In the genomic region with DNA sequence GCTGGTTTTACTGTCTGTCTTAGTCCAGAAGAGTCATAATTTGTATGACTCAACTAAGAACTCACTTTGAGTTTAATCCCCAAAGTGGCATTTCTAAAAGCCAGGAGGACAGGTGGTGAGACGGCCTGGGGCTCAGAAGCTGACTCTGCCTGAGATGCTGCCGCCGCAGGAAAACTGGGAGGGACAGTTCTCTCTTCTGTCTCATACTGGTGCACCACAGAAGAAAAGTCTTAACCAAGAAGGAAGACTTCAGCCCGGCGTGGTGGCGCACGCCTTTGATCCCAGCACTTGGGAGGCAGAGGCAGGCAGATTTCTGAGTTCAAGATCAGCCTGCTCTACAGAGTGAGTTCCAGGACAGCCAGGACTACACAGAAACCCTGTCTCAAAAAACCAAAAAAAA, we compare ENCODE assay signal across 8 mouse cellular contexts. TPM values are rescaled to one million over a fixed set of nuclear protein-coding genes. Genes with fewer than 3 reads are reported as not detected.
DNase-seq lines count a peak whose midpoint lies in the region; ATAC-seq lines count a peak whose summit lies in the region.

No protein-coding gene starts in this region.

- H3K36me3 ChIP-seq in heart, embryonic 10.5 days: peaks cover 54% of the 10 kb centered on the region
- H3K36me3 ChIP-seq in midbrain, embryonic 13.5 days: peaks cover 43% of the 10 kb centered on the region
- peaks cover 65% of the 10 kb centered on the region for H3K36me3 ChIP-seq in midbrain, embryonic 10.5 days
- H3K36me3 ChIP-seq in limb, embryonic 13.5 days: peaks cover 43% of the 10 kb centered on the region

- H3K4me1 ChIP-seq in heart, embryonic 10.5 days: peaks cover 30% of the 10 kb centered on the region
- peaks cover 21% of the 10 kb centered on the region for H3K4me1 ChIP-seq in midbrain, embryonic 13.5 days (replicated peaks)
- peaks cover 20% of the 10 kb centered on the region for H3K4me1 ChIP-seq in midbrain, embryonic 10.5 days
- H3K4me1 ChIP-seq in limb, embryonic 13.5 days: peaks cover 30% of the 10 kb centered on the region

- no peaks in the 10 kb centered on the region for H3K9me3 ChIP-seq in heart, embryonic 10.5 days
- H3K9me3 ChIP-seq in midbrain, embryonic 13.5 days: no peaks in the 10 kb centered on the region
- H3K9me3 ChIP-seq in midbrain, embryonic 10.5 days (replicated peaks): no peaks in the 10 kb centered on the region
- H3K9me3 ChIP-seq in limb, embryonic 13.5 days: no peaks in the 10 kb centered on the region

- ATAC-seq in midbrain, embryonic 13.5 days: no peak
- no peak for ATAC-seq in limb, embryonic 13.5 days (ENCODE audit: low FRiP score, low read depth)
- ATAC-seq in granulocyte monocyte progenitor cell, adult 5-6 weeks (replicated peaks; ENCODE audit: poor library complexity, severe bottlenecking): no peak

- peak overlapping the region; percentile 67; the same call in 1 of the 2 replicates for H3K4me2 ChIP-seq in midbrain, embryonic 13.5 days (replicated peaks)
- peak overlapping the region; percentile 64 for H3K4me2 ChIP-seq in limb, embryonic 13.5 days (replicated peaks)

- peak overlapping the region; percentile 89; the same call in 1 of the 2 replicates for H3K4me3 ChIP-seq in heart, embryonic 10.5 days
- peak overlapping the region; percentile 66; the same call in 1 of the 2 replicates for H3K4me3 ChIP-seq in midbrain, embryonic 13.5 days (replicated peaks)
- no peak overlapping the region for H3K4me3 ChIP-seq in midbrain, embryonic 10.5 days
- peak overlapping the region; percentile 78 for H3K4me3 ChIP-seq in limb, embryonic 13.5 days

- H3K27me3 ChIP-seq in heart, embryonic 10.5 days (ENCODE audit: insufficient read depth, poor library complexity, severe bottlenecking): no peaks in the 10 kb centered on the region
- H3K27me3 ChIP-seq in midbrain, embryonic 13.5 days: no peaks in the 10 kb centered on the region
- no peaks in the 10 kb centered on the region for H3K27me3 ChIP-seq in midbrain, embryonic 10.5 days (ENCODE audit: low read depth, poor library complexity, severe bottlenecking)
- H3K27me3 ChIP-seq in limb, embryonic 13.5 days: no peaks in the 10 kb centered on the region

- intact Hi-C loops in heart, postnatal 25 days (cut with DNase I): no loop called here

- H3K9ac ChIP-seq in midbrain, embryonic 13.5 days (replicated peaks): no peak overlapping the region
- no peak overlapping the region for H3K9ac ChIP-seq in limb, embryonic 13.5 days

- WGBS in heart, embryonic 10.5 days: 87% methylated on average over 7 of the region's 7 CpGs
- WGBS in midbrain, embryonic 13.5 days: 86% methylated on average over 7 of the region's 7 CpGs
- 90% methylated on average over 7 of the region's 7 CpGs for WGBS in midbrain, embryonic 10.5 days
- 87% methylated on average over 7 of the region's 7 CpGs for WGBS in limb, embryonic 13.5 days

- DNase-seq in heart, embryonic 10.5 days (ENCODE audit: low spot score): no peak
- DNase-seq in heart, postnatal 25 days (ENCODE audit: low spot score): no peak
- no peak for DNase-seq in midbrain, embryonic 10.5 days (ENCODE audit: low spot score)
- no peak for DNase-seq in embryo, embryonic 9.5 days (ENCODE audit: extremely low spot score)
- DNase-seq in natural killer cell, adult 2 months (ENCODE audit: low spot score in 2 of 2): no peak

- no peak overlapping the region for H3K27ac ChIP-seq in heart, embryonic 10.5 days
- H3K27ac ChIP-seq in midbrain, embryonic 13.5 days: peak overlapping the region; percentile 91
- H3K27ac ChIP-seq in midbrain, embryonic 10.5 days (replicated peaks): no peak overlapping the region
- H3K27ac ChIP-seq in limb, embryonic 13.5 days: peak overlapping the region; percentile 97; the same call in 1 of the 2 replicates

RNA-seq across cellular contexts. Expression of gene Eci1, which starts 0.5 kb away (rescaled TPM):
- 146 and 187 TPM in 2 replicates for polyA plus RNA-seq in heart, embryonic 10.5 days (2016; fragmentation: Nextera tagmentation; extraction: Ambion mirVana)
- 100 to 1,000 TPM; 409 to 483 TPM for total RNA-seq in heart, postnatal 25 days (2021)
- polyA plus RNA-seq in midbrain, embryonic 13.5 days (2015; fragmentation: Nextera tagmentation; extraction: Ambion mirVana): 45.5 and 45.9 TPM in 2 replicates
- 78.8 and 82.4 TPM in 2 replicates for polyA plus RNA-seq in midbrain, embryonic 10.5 days (2016; fragmentation: Nextera tagmentation; extraction: Ambion mirVana)
- 85.0 and 87.3 TPM in 2 replicates for polyA plus RNA-seq in limb, embryonic 13.5 days (2015; fragmentation: Nextera tagmentation; extraction: Ambion mirVana)
- total RNA-seq in granulocyte monocyte progenitor cell, adult 5-6 weeks (2014; fragmentation: Nextera tagmentation): 59.1 and 62.1 TPM in 2 replicates
- 36.6 and 39.9 TPM in 2 replicates for total RNA-seq in granulocyte monocyte progenitor cell, adult 5-6 weeks (2017)

RNA-seq across cellular contexts. Expression of gene Rnps1, which starts 11.5 kb away (rescaled TPM):
- 311 and 345 TPM in 2 replicates for polyA plus RNA-seq in heart, embryonic 10.5 days (2016; fragmentation: Nextera tagmentation; extraction: Ambion mirVana)
- 10 to 100 TPM; 60.3 to 60.5 TPM for total RNA-seq in heart, postnatal 25 days (2021)
- polyA plus RNA-seq in midbrain, embryonic 13.5 days (2015; fragmentation: Nextera tagmentation; extraction: Ambion mirVana): 370 and 374 TPM in 2 replicates
- 454 and 468 TPM in 2 replicates for polyA plus RNA-seq in midbrain, embryonic 10.5 days (2016; fragmentation: Nextera tagmentation; extraction: Ambion mirVana)
- polyA plus RNA-seq in limb, embryonic 13.5 days (2015; fragmentation: Nextera tagmentation; extraction: Ambion mirVana): 322 TPM in 2 replicates
- total RNA-seq in granulocyte monocyte progenitor cell, adult 5-6 weeks (2014; fragmentation: Nextera tagmentation): 243 and 246 TPM in 2 replicates
- 179 and 181 TPM in 2 replicates for total RNA-seq in granulocyte monocyte progenitor cell, adult 5-6 weeks (2017)

RNA-seq across cellular contexts. Expression of gene Dnase1l2, which starts 17.0 kb away (rescaled TPM):
- polyA plus RNA-seq in heart, embryonic 10.5 days (2016; fragmentation: Nextera tagmentation; extraction: Ambion mirVana): 1.6 and 2.3 TPM in 2 replicates
- total RNA-seq in heart, postnatal 25 days (2021): 1 to 10 TPM in 1 of 2 experiments, under 1 TPM in 1; 0.78 to 1.2 TPM
- polyA plus RNA-seq in midbrain, embryonic 13.5 days (2015; fragmentation: Nextera tagmentation; extraction: Ambion mirVana): 6.8 and 6.9 TPM in 2 replicates
- 2.7 and 3.4 TPM in 2 replicates for polyA plus RNA-seq in midbrain, embryonic 10.5 days (2016; fragmentation: Nextera tagmentation; extraction: Ambion mirVana)
- 2.7 and 3.9 TPM in 2 replicates for polyA plus RNA-seq in limb, embryonic 13.5 days (2015; fragmentation: Nextera tagmentation; extraction: Ambion mirVana)
- total RNA-seq in granulocyte monocyte progenitor cell, adult 5-6 weeks (2014; fragmentation: Nextera tagmentation): 2.3 and 2.8 TPM in 2 replicates
- total RNA-seq in granulocyte monocyte progenitor cell, adult 5-6 weeks (2017): 0.72 and 1.3 TPM in 2 replicates

RNA-seq across cellular contexts. Expression of gene E4f1, which starts 44.2 kb away (rescaled TPM):
- polyA plus RNA-seq in heart, embryonic 10.5 days (2016; fragmentation: Nextera tagmentation; extraction: Ambion mirVana): 27.1 and 30.3 TPM in 2 replicates
- 10 to 100 TPM; 11.1 to 11.4 TPM for total RNA-seq in heart, postnatal 25 days (2021)
- 44.0 and 45.1 TPM in 2 replicates for polyA plus RNA-seq in midbrain, embryonic 13.5 days (2015; fragmentation: Nextera tagmentation; extraction: Ambion mirVana)
- 36.2 and 42.9 TPM in 2 replicates for polyA plus RNA-seq in midbrain, embryonic 10.5 days (2016; fragmentation: Nextera tagmentation; extraction: Ambion mirVana)
- 38.3 and 45.7 TPM in 2 replicates for polyA plus RNA-seq in limb, embryonic 13.5 days (2015; fragmentation: Nextera tagmentation; extraction: Ambion mirVana)
- 20.6 and 45.1 TPM in 2 replicates for total RNA-seq in granulocyte monocyte progenitor cell, adult 5-6 weeks (2014; fragmentation: Nextera tagmentation)
- 9.5 and 21.7 TPM in 2 replicates for total RNA-seq in granulocyte monocyte progenitor cell, adult 5-6 weeks (2017)

RNA-seq across cellular contexts. Expression of gene Pgp, which starts 44.3 kb away (rescaled TPM):
- 86.3 and 91.2 TPM in 2 replicates for polyA plus RNA-seq in heart, embryonic 10.5 days (2016; fragmentation: Nextera tagmentation; extraction: Ambion mirVana)
- total RNA-seq in heart, postnatal 25 days (2021): 10 to 100 TPM; 42.3 to 43.3 TPM
- 48.3 and 54.9 TPM in 2 replicates for polyA plus RNA-seq in midbrain, embryonic 13.5 days (2015; fragmentation: Nextera tagmentation; extraction: Ambion mirVana)
- polyA plus RNA-seq in midbrain, embryonic 10.5 days (2016; fragmentation: Nextera tagmentation; extraction: Ambion mirVana): 76.4 and 83.5 TPM in 2 replicates
- 50.2 and 51.3 TPM in 2 replicates for polyA plus RNA-seq in limb, embryonic 13.5 days (2015; fragmentation: Nextera tagmentation; extraction: Ambion mirVana)
- total RNA-seq in granulocyte monocyte progenitor cell, adult 5-6 weeks (2014; fragmentation: Nextera tagmentation): 22.9 and 25.4 TPM in 2 replicates
- total RNA-seq in granulocyte monocyte progenitor cell, adult 5-6 weeks (2017): 11.6 and 15.2 TPM in 2 replicates

Comparison
In these comparisons a context has a peak if more than half of its experiments do, and no peak if none do; other contexts are left out.
1. H3K27ac ChIP-seq: peak in midbrain, embryonic 13.5 days (single experiment) and limb, embryonic 13.5 days (single experiment); none in heart, embryonic 10.5 days (single experiment) and midbrain, embryonic 10.5 days (single experiment).